Mouse (Mus musculus): ENCODE measurements at regions not wholly inside any gene's neighbourhood (a gene's known extent, or its start where the extent isn't known, plus 50 kb on each side); places are given as distances from the start of the nearest gene placed in this dataset.

DNA sequence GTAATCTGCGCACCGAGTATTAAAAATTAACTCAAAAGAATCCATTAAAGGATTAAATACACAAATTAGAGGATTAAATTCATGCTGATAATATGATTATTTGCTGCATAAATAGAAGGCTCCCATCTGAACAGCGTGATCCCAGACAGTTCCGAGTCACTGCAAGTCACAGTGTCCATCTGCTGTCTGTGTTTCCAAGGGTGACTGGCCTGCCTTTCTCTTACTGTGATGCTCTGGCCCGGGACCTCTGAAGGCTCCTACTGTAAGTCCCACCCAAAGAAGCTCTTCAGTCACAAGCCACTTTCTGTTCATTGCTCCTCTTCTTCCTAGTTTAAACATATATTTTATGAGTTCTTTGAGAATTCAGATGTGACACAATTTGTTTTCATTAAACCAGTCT is 293.1 kb downstream of the Ice1 start:
- TF ChIP-seq CTCF (IDR thresholded peaks at IDR 0.05) (no peak), EP300 (IDR thresholded peaks at IDR 0.05) (no peak)

Measured in lung, postnatal 0 days (tissue).